Mouse (Mus musculus): ENCODE data around the gene Cit. TPM values are rescaled to one million over a fixed set of nuclear protein-coding genes. Genes with fewer than 3 reads are reported as not detected.
A peak's percentile ranks its signal among the peaks of the same experiment; 100 is the strongest.

Cit gene
- total RNA-seq, 2 experiments from 2014 or later, result 7.8 to 11.4 TPM

GRCm38 (mm10) chr5:115910491-115910890 lies 65.4 kb downstream of the Cit start:
- no peak for DNase-seq

- no peak for DNase-seq
Measured at GRCm38 (mm10) chr5:115915481-115915880, 70.4 kb downstream of the Cit start.

- no peak for DNase-seq
Measured at GRCm38 (mm10) chr5:115917960-115918359, 72.9 kb downstream of the Cit start.

GRCm38 (mm10) chr5:115918597-115919351 lies 73.7 kb downstream of the Cit start:
- no peak for DNase-seq

GRCm38 (mm10) chr5:115921990-115922389 lies 76.9 kb downstream of the Cit start:
- no peak for DNase-seq

GRCm38 (mm10) chr5:115924946-115925345 lies 79.9 kb downstream of the Cit start:
- no peak for DNase-seq

GRCm38 (mm10) chr5:115928786-115929507 lies 83.9 kb downstream of the Cit start:
- DNase-seq, result no peak

- DNase-seq, result no peak
Measured at GRCm38 (mm10) chr5:115932325-115932724, 87.2 kb downstream of the Cit start.

- DNase-seq, result peak; percentile 19
Measured at GRCm38 (mm10) chr5:115936851-115937250, 91.8 kb downstream of the Cit start.

GRCm38 (mm10) chr5:115937566-115937965 lies 92.5 kb downstream of the Cit start:
- no peak for DNase-seq

GRCm38 (mm10) chr5:115938999-115939398 lies 93.9 kb downstream of the Cit start:
- DNase-seq, result no peak

GRCm38 (mm10) chr5:115942389-115942788 lies 97.3 kb downstream of the Cit start:
- DNase-seq, result no peak

- no peak for DNase-seq
Measured at GRCm38 (mm10) chr5:115944791-115945490, 99.9 kb downstream of the Cit start.

GRCm38 (mm10) chr5:115947622-115948353 lies 102.7 kb downstream of the Cit start:
- DNase-seq, result no peak

- DNase-seq, result no peak
Measured at GRCm38 (mm10) chr5:115950936-115951335, 105.9 kb downstream of the Cit start.

- no peak for DNase-seq
Measured at GRCm38 (mm10) chr5:115953173-115953572, 108.1 kb downstream of the Cit start.

GRCm38 (mm10) chr5:115954084-115954483 lies 109.0 kb downstream of the Cit start:
- DNase-seq, result no peak

GRCm38 (mm10) chr5:115954549-115954948 lies 109.5 kb downstream of the Cit start:
- DNase-seq, result no peak

- DNase-seq, result no peak
Measured at GRCm38 (mm10) chr5:115955131-115955530, 110.1 kb downstream of the Cit start.

GRCm38 (mm10) chr5:115956048-115956447 lies 111.0 kb downstream of the Cit start:
- no peak for DNase-seq

- DNase-seq, result no peak
Measured at GRCm38 (mm10) chr5:115957177-115957576, 112.1 kb downstream of the Cit start.

GRCm38 (mm10) chr5:115958344-115958743 lies 113.3 kb downstream of the Cit start:
- DNase-seq, result no peak

Measured in gastrocnemius, postnatal 10 days (tissue).